Mouse (Mus musculus) megakaryocyte-erythroid progenitor cell, adult 5 weeks (primary cell): ENCODE data around the gene Gm20917. TPM values are rescaled to one million over a fixed set of nuclear protein-coding genes. Genes with fewer than 3 reads are reported as not detected.

Experiments
- polyA plus RNA-seq: library from polyadenylated mRNA; stranded (reverse); fragments of >175 nt; gene quantifications from 2 replicates; pipeline ENCODE4 v1.2.3, GENCODE M21; 2012

Gm20917 gene
- not detected in 2 replicates for polyA plus RNA-seq

DNA sequence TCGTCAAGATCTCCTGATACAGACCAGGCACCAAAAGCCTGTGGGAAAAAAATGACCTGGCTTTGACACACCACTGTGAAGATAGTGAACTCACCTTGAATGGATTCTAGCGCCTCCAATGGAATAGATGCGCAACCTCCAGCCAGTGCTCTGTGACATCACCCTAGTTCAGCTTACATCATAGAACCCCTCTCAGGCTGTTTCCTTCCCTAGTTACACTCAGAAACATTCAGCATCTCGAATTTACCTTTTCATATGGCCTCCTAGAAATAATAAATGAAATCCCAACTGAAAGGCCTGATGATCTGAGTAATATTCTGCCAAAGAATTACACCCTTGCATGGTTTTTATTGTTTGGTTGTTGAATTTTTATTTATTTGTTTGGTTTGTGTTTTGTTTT is at the start of gene Gm20917:
Gene Gm20917, minus strand, starts transcription at position 101 of the 400 bp plus-strand sequence.

Other genes with a start within 250 kb of the Gm20917 start
- gene Gm20916, start 168.4 kb upstream of the Gm20917 start, polyA plus RNA-seq, result not detected in 2 replicates